Mouse (Mus musculus) MEL (cell line): ENCODE measurements around the gene Bbs12.

ENCODE experiments used
- CTCF ChIP-seq, 3 experiments: IDR thresholded peaks in 2 of 3; conservative IDR thresholded peaks in 1 of 3; 2 replicates each; pipeline ENCODE4 v1.5.1; 2011 to 2012; ENCODE audit warnings: low read length in 3 of 3, low read depth in 2 of 3, mild to moderate bottlenecking in 2 of 3, improper control_type of control experiment in 1 of 3, inconsistent platforms in 1 of 3, mixed read lengths in 1 of 3, moderate library complexity in 1 of 3; ENCODE audit not compliant: control insufficient read depth in 1 of 3, insufficient read depth in 1 of 3, poor library complexity in 1 of 3, severe bottlenecking in 1 of 3
- NELFE ChIP-seq: IDR thresholded peaks from 2 replicates; pipeline ENCODE4 v1.6.1; 2011; ENCODE audit warnings: low read depth, low read length, improper control_type of control experiment
- POLR2AphosphoS2 ChIP-seq: IDR thresholded peaks from 2 replicates; pipeline ENCODE4 v1.6.1; 2011; ENCODE audit warnings: low read length, improper control_type of control experiment
- UBTF ChIP-seq: IDR thresholded peaks from 2 replicates; pipeline ENCODE4 v1.6.1; 2012; ENCODE audit warnings: low read depth, mild to moderate bottlenecking, inconsistent platforms, low read length, improper control_type of control experiment, moderate library complexity, borderline replicate concordance; ENCODE audit not compliant: insufficient read depth

DNA sequence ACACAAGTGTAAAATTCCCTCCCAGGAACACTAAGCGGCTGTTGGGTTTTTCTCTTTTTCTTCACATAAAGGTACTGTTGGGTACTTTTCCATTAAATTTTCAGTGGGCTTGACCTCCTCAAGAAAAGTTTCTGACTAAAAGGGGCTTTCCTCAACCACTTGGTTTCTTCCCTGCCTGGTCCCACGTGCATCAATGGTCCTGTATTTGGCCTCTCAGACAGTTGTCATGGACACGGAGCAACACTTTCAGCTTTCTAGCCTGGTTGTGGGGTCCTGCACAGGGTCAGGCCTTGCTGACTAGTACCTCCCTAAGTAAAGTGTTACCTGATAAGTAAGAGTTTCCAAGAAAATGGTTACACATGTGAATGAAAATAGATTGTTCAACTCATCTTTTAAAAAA lies 12.9 kb upstream of the Bbs12 start:
- TF ChIP-seq POLR2AphosphoS2: no peak
- no peak for TF ChIP-seq CTCF (IDR thresholded peaks at IDR 0.05 in 2 of 3, conservative IDR thresholded peaks at IDR 0.05 in 1 of 3; ENCODE audit: control insufficient read depth in 1 of 3, insufficient read depth in 1 of 3, low read depth in 2 of 3, low read length in 3 of 3, poor library complexity in 1 of 3, severe bottlenecking in 1 of 3)
- no peak for TF ChIP-seq UBTF
- TF ChIP-seq NELFE: no peak
